9 mouse cellular contexts compared by ENCODE assay signal in the genomic region with DNA sequence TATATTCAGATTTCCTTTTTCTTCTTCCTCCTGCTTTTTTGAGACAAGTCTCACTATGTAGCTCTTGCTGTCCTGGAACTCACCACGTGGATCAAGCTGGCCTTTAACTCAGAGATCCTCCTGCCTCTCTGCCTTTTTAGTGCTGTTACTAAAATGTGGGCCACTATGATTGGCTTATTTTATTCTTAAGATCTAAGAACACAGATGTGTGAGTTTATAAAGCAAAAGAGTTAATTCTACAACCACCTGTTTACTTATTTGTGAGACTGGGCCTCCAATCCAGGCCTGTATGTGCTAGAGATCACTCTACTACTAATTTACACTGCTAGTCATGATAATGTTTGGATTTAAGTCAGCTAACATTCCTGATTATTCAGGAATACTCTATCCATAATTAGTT. TPM values are rescaled to one million over a fixed set of nuclear protein-coding genes. Genes with fewer than 3 reads are reported as not detected.
A peak's percentile ranks its signal among the peaks of the same experiment; 100 is the strongest.
DNase-seq lines count a peak whose midpoint lies in the region; ATAC-seq and TF ChIP-seq lines count a peak whose summit lies in the region.
"Had no signal": no experiment of that assay in that cellular context is flagged by ENCODE, and none has a peak within 500 bp of the region (broad histone marks: within the 10 kb centered on the region; RNA-seq: fewer than 3 reads in every experiment).

No protein-coding gene starts in this region.

- dilution Hi-C loops in CH12.LX (cut with MboI; ENCODE audit: extremely low pct_ligation_motif_present, extremely low pct_unique_long_range_greater_than_20kb, low sequenced_read_pairs) = no loop called here

- no peak for DNase-seq in heart, adult 8-10 months (ENCODE audit: low spot score)
- DNase-seq in CH12.LX (ENCODE audit: extremely low read depth) = no peak
- no peak for DNase-seq in heart, postnatal 0 days (ENCODE audit: low spot score)
- DNase-seq in liver, postnatal 0 days = no peak
- no peak for DNase-seq in left cerebral cortex, adult 11 months (ENCODE audit: low spot score)
- DNase-seq in layer of hippocampus, adult 18-20 months (ENCODE audit: low spot score in 2 of 2) = no peak
- DNase-seq in adrenal gland, adult 18-20 months (ENCODE audit: low spot score in 2 of 2) = no peak
- DNase-seq: kidney, postnatal 14 days had no signal

- H3K9ac ChIP-seq in heart, embryonic 11.5 days (ENCODE audit: low read depth, low read length) = 0 out of 2 replicates have a peak overlapping the region, but pooled peaks have one; percentile 31
- H3K9ac ChIP-seq in CH12.LX (ENCODE audit: insufficient read depth, low read depth) = no peak overlapping the region
- no peak overlapping the region; the same call in 1 of the 2 replicates for H3K9ac ChIP-seq in heart, postnatal 0 days (replicated peaks; ENCODE audit: low read depth, low read length)
- no peak overlapping the region for H3K9ac ChIP-seq in liver, postnatal 0 days (replicated peaks)

- WGBS in heart, embryonic 11.5 days (ENCODE audit: insufficient replicate concordance) = 60% methylated on average over 1 of the region's 1 CpGs
- WGBS in heart, postnatal 0 days = 50% methylated on average over 1 of the region's 1 CpGs
- WGBS in liver, postnatal 0 days (ENCODE audit: insufficient replicate concordance) = 56% methylated on average over 1 of the region's 1 CpGs

- H3K9me3 ChIP-seq in heart, embryonic 11.5 days (replicated peaks; ENCODE audit: control insufficient read depth, low read length) = no peaks in the 10 kb centered on the region
- H3K9me3 ChIP-seq in CH12.LX (replicated peaks; ENCODE audit: low read length) = no peaks in the 10 kb centered on the region
- no peaks in the 10 kb centered on the region for H3K9me3 ChIP-seq in heart, postnatal 0 days (replicated peaks; ENCODE audit: control insufficient read depth, low read length)
- no peaks in the 10 kb centered on the region for H3K9me3 ChIP-seq in liver, postnatal 0 days (ENCODE audit: low read length)

- H3K4me3 ChIP-seq in heart, embryonic 11.5 days (ENCODE audit: low read depth, low read length) = no peak overlapping the region
- H3K4me3 ChIP-seq in CH12.LX (replicated peaks in 1 of 3; ENCODE audit: low read depth in 2 of 3, low read length in 2 of 3, poor library complexity in 1 of 3) = peak overlapping the region in 2 of 3 experiments; percentile 57 to 74
- H3K4me3 ChIP-seq in heart, postnatal 0 days (ENCODE audit: low read depth, low read length) = no peak overlapping the region
- no peak overlapping the region for H3K4me3 ChIP-seq in liver, postnatal 0 days (ENCODE audit: low read depth, low read length)

- H3K4me2 ChIP-seq in heart, embryonic 11.5 days = no peak overlapping the region; the same call in 1 of the 2 replicates
- no peak overlapping the region; the same call in 1 of the 2 replicates for H3K4me2 ChIP-seq in CH12.LX (ENCODE audit: insufficient read depth, low read depth, poor library complexity, severe bottlenecking)
- H3K4me2 ChIP-seq in heart, postnatal 0 days (ENCODE audit: low read depth, low read length) = no peak overlapping the region
- H3K4me2 ChIP-seq in liver, postnatal 0 days (ENCODE audit: low read depth, low read length) = no peak overlapping the region

- no peak for TF ChIP-seq EP300 in CH12.LX (IDR thresholded peaks at IDR 0.05; ENCODE audit: low read length)
- TF ChIP-seq EP300 in heart, postnatal 0 days (IDR thresholded peaks at IDR 0.05; ENCODE audit: low read depth) = no peak
- TF ChIP-seq EP300 in liver, postnatal 0 days (IDR thresholded peaks at IDR 0.05; ENCODE audit: low read depth) = no peak

- in situ Hi-C loops in CH12.LX (cut with MboI; ENCODE audit: low pct_ligation_motif_present, low pct_unique_long_range_greater_than_20kb, low sequenced_read_pairs) = no loop called here

- peaks cover 6% of the 10 kb centered on the region for H3K36me3 ChIP-seq in heart, embryonic 11.5 days (ENCODE audit: control insufficient read depth, insufficient read depth, low read length)
- H3K36me3 ChIP-seq in CH12.LX (replicated peaks in 1 of 2; ENCODE audit: control insufficient read depth in 1 of 2, insufficient read depth in 1 of 2, low read length in 1 of 2) = peaks cover 0 to 20% of the 10 kb centered on the region in 2 experiments
- H3K36me3 ChIP-seq in heart, postnatal 0 days (replicated peaks; ENCODE audit: control insufficient read depth, insufficient read depth, low read length) = peaks cover 14% of the 10 kb centered on the region; the same call in 1 of the 2 replicates
- peaks cover 8% of the 10 kb centered on the region for H3K36me3 ChIP-seq in liver, postnatal 0 days (replicated peaks; ENCODE audit: insufficient read depth, low read length)

- H3K4me1 ChIP-seq in heart, embryonic 11.5 days (ENCODE audit: control insufficient read depth, insufficient read depth, low read length) = peaks cover 33% of the 10 kb centered on the region
- H3K4me1 ChIP-seq in CH12.LX (ENCODE audit: control insufficient read depth in 1 of 2, insufficient read depth in 2 of 2) = peaks cover 0 to 46% of the 10 kb centered on the region in 2 experiments; a peak in 3 of 4 replicates
- peaks cover 13% of the 10 kb centered on the region for H3K4me1 ChIP-seq in heart, postnatal 0 days (ENCODE audit: control insufficient read depth, insufficient read depth)
- H3K4me1 ChIP-seq in liver, postnatal 0 days (ENCODE audit: insufficient read depth) = peaks cover 38% of the 10 kb centered on the region

- TF ChIP-seq CTCF in CH12.LX (conservative IDR thresholded peaks at IDR 0.05 in 1 of 2, IDR thresholded peaks at IDR 0.05 in 1 of 2; ENCODE audit: low read depth in 2 of 2, low read length in 2 of 2) = no peak
- TF ChIP-seq CTCF in heart, postnatal 0 days (IDR thresholded peaks at IDR 0.05; ENCODE audit: low read depth) = no peak
- no peak for TF ChIP-seq CTCF in liver, postnatal 0 days (IDR thresholded peaks at IDR 0.05; ENCODE audit: low read depth)

- TF ChIP-seq POLR2A in CH12.LX (IDR thresholded peaks at IDR 0.05; ENCODE audit: low read depth, low read length) = no peak

- TF ChIP-seq RAD21 in CH12.LX (IDR thresholded peaks at IDR 0.05; ENCODE audit: low read depth, low read length) = no peak

- no peak for ATAC-seq in heart, embryonic 11.5 days (replicated peaks; ENCODE audit: insufficient number of reproducible peaks, low FRiP score, low TSS enrichment)
- ATAC-seq in heart, postnatal 0 days (ENCODE audit: insufficient read depth, low read depth) = no peak
- ATAC-seq in liver, postnatal 0 days = no peak

- peak overlapping the region; percentile 99 for H3K27ac ChIP-seq in heart, embryonic 11.5 days (ENCODE audit: low read depth, low read length)
- H3K27ac ChIP-seq in CH12.LX (ENCODE audit: insufficient read depth, low read depth) = no peak overlapping the region
- peak overlapping the region; percentile 100 for H3K27ac ChIP-seq in heart, postnatal 0 days (ENCODE audit: low read depth)
- 0 out of 2 replicates have a peak overlapping the region, but pooled peaks have one; percentile 99 for H3K27ac ChIP-seq in liver, postnatal 0 days (ENCODE audit: low read depth)

- peaks cover 9% of the 10 kb centered on the region for H3K79me2 ChIP-seq in CH12.LX (replicated peaks; ENCODE audit: control insufficient read depth, extremely low read depth, insufficient read depth, poor library complexity, severe bottlenecking)

- H3K27me3 ChIP-seq in heart, embryonic 11.5 days (ENCODE audit: control insufficient read depth, insufficient read depth, low read length) = no peaks in the 10 kb centered on the region
- peaks cover 11% of the 10 kb centered on the region for H3K27me3 ChIP-seq in CH12.LX (replicated peaks)
- no peaks in the 10 kb centered on the region for H3K27me3 ChIP-seq in heart, postnatal 0 days (ENCODE audit: control insufficient read depth, insufficient read depth, low read length)
- no peaks in the 10 kb centered on the region for H3K27me3 ChIP-seq in liver, postnatal 0 days (ENCODE audit: insufficient read depth, low read length)

TF ChIP-seq in CH12.LX, 34 proteins besides CTCF, POLR2A, EP300 and RAD21:
- no peak for TF ChIP-seq E2F4 (IDR thresholded peaks at IDR 0.05; ENCODE audit: insufficient replicate concordance, low read depth, low read length)
- TF ChIP-seq USF2 (conservative IDR thresholded peaks at IDR 0.05; ENCODE audit: low read depth, low read length) = no peak
- TF ChIP-seq CHD1 (IDR thresholded peaks at IDR 0.05; ENCODE audit: low read depth, low read length) = no peak
- no peak for TF ChIP-seq RCOR1 (conservative IDR thresholded peaks at IDR 0.05; ENCODE audit: low read depth, low read length)
- TF ChIP-seq USF1 (IDR thresholded peaks at IDR 0.05; ENCODE audit: low read depth, low read length) = no peak
- no peak for TF ChIP-seq ZC3H11A (IDR thresholded peaks at IDR 0.05; ENCODE audit: low read depth, low read length)
- no peak for TF ChIP-seq MAX (IDR thresholded peaks at IDR 0.05; ENCODE audit: low read length)
- no peak for TF ChIP-seq ZNF384 (IDR thresholded peaks at IDR 0.05; ENCODE audit: low read depth, low read length)
- TF ChIP-seq TCF12 (IDR thresholded peaks at IDR 0.05; ENCODE audit: low read depth, low read length) = no peak
- no peak for TF ChIP-seq ZMIZ1 (IDR thresholded peaks at IDR 0.05; ENCODE audit: low read depth, low read length)
- TF ChIP-seq CHD2 (IDR thresholded peaks at IDR 0.05; ENCODE audit: low read length) = no peak
- TF ChIP-seq TBP (conservative IDR thresholded peaks at IDR 0.05; ENCODE audit: low read depth, low read length) = no peak
- TF ChIP-seq NRF1 (IDR thresholded peaks at IDR 0.05; ENCODE audit: low read depth, low read length) = no peak
- TF ChIP-seq SIN3A (IDR thresholded peaks at IDR 0.05; ENCODE audit: low read length) = no peak
- TF ChIP-seq MYC (IDR thresholded peaks at IDR 0.05; ENCODE audit: low read depth, low read length) = no peak
- TF ChIP-seq KAT2A (IDR thresholded peaks at IDR 0.05; ENCODE audit: insufficient replicate concordance, low read length) = no peak
- no peak for TF ChIP-seq SMC3 (IDR thresholded peaks at IDR 0.05; ENCODE audit: low read depth, low read length)

RNA-seq across cellular contexts. Expression of gene Nedd4, which starts 1.2 kb away (rescaled TPM):
- polyA plus RNA-seq in heart, embryonic 11.5 days (2014; fragmentation: Nextera tagmentation; extraction: Ambion mirVana) = 555 and 667 TPM in 2 replicates
- total RNA-seq in heart, adult 8-10 months (2022) = 100 to 1,000 TPM; 344 to 366 (median 354) TPM
- 56.9 and 65.0 TPM in 2 replicates for total RNA-seq in CH12.LX (2012; rRNA removed)
- 189 and 206 TPM in 2 replicates for total RNA-seq in CH12.LX (2014; rRNA removed)
- 196 and 211 TPM in 2 replicates for polyA plus RNA-seq in CH12.LX (2012; ENCODE audit: insufficient read length, low read depth)
- 444 and 493 TPM in 2 replicates for total RNA-seq in heart, postnatal 0 days (2014; rRNA removed; ENCODE audit: low replicate concordance)
- 294 and 303 TPM in 2 replicates for polyA plus RNA-seq in heart, postnatal 0 days (2015; fragmentation: Nextera tagmentation; extraction: Ambion mirVana)
- 56.7 and 70.3 TPM in 2 replicates for polyA plus RNA-seq in liver, postnatal 0 days (2015; fragmentation: Nextera tagmentation; extraction: Ambion mirVana)
- total RNA-seq in layer of hippocampus, adult 18-20 months (2021) = 100 to 1,000 TPM; 283 to 296 TPM
- 100 to 1,000 TPM; 376 to 378 TPM for total RNA-seq in adrenal gland, adult 18-20 months (2021)

Comparison
In these comparisons a context has a peak if more than half of its experiments do, and no peak if none do; other contexts are left out.
1. H3K4me3 ChIP-seq: peak in CH12.LX (2 of 3); none in heart, embryonic 11.5 days (single experiment), heart, postnatal 0 days (single experiment) and liver, postnatal 0 days (single experiment).